Mouse (Mus musculus): ENCODE measurements around the gene Zfp292.

The Zfp292 gene

GRCm38 (mm10) chr4:34883366-34884029 is 738 bp upstream of the Zfp292 start:
- no peak for DNase-seq (ENCODE audit: low read depth, low spot score)

- no peak for DNase-seq (ENCODE audit: low read depth, low spot score)
These were observed 430 bp downstream of the Zfp292 start for GRCm38 (mm10) chr4:34882291-34882769.

GRCm38 (mm10) chr4:34881851-34882250 is 909 bp downstream of the Zfp292 start:
- DNase-seq (ENCODE audit: low read depth, low spot score) = no peak

GRCm38 (mm10) chr4:34880921-34881650 is 1.7 kb downstream of the Zfp292 start:
- DNase-seq (ENCODE audit: low read depth, low spot score) = no peak

GRCm38 (mm10) chr4:34874234-34874633 is 8.5 kb downstream of the Zfp292 start:
- DNase-seq (ENCODE audit: low read depth, low spot score) = no peak

- no peak for DNase-seq (ENCODE audit: low read depth, low spot score)
These were observed 9.8 kb downstream of the Zfp292 start for GRCm38 (mm10) chr4:34872896-34873495.

GRCm38 (mm10) chr4:34869813-34870212 is 12.9 kb downstream of the Zfp292 start:
- no peak for DNase-seq (ENCODE audit: low read depth, low spot score)

- no peak for DNase-seq (ENCODE audit: low read depth, low spot score)
These were observed 21.3 kb downstream of the Zfp292 start for GRCm38 (mm10) chr4:34861438-34861837.

- DNase-seq (ENCODE audit: low read depth, low spot score) = no peak
These were observed 23.3 kb downstream of the Zfp292 start for GRCm38 (mm10) chr4:34859416-34859815.

- no peak for DNase-seq (ENCODE audit: low read depth, low spot score)
These were observed 23.9 kb downstream of the Zfp292 start for GRCm38 (mm10) chr4:34858903-34859302.

- DNase-seq (ENCODE audit: low read depth, low spot score) = no peak
These were observed 26.8 kb downstream of the Zfp292 start for GRCm38 (mm10) chr4:34855966-34856365.

- no peak for DNase-seq (ENCODE audit: low read depth, low spot score)
These were observed 30.7 kb downstream of the Zfp292 start for GRCm38 (mm10) chr4:34852051-34852450.

GRCm38 (mm10) chr4:34850156-34850555 is 32.6 kb downstream of the Zfp292 start:
- no peak for DNase-seq (ENCODE audit: low read depth, low spot score)

- no peak for DNase-seq (ENCODE audit: low read depth, low spot score)
These were observed 35.0 kb downstream of the Zfp292 start for GRCm38 (mm10) chr4:34847679-34848309.

- DNase-seq (ENCODE audit: low read depth, low spot score) = no peak
These were observed 38.9 kb downstream of the Zfp292 start for GRCm38 (mm10) chr4:34843839-34844238.

GRCm38 (mm10) chr4:34842826-34843225 is 39.9 kb downstream of the Zfp292 start:
- DNase-seq (ENCODE audit: low read depth, low spot score) = no peak

GRCm38 (mm10) chr4:34831496-34831895 is 51.3 kb downstream of the Zfp292 start:
- DNase-seq (ENCODE audit: low read depth, low spot score) = no peak

- DNase-seq (ENCODE audit: low read depth, low spot score) = no peak
These were observed 53.3 kb downstream of the Zfp292 start for GRCm38 (mm10) chr4:34829456-34829855.

GRCm38 (mm10) chr4:34823901-34824300 is 58.9 kb downstream of the Zfp292 start:
- no peak for DNase-seq (ENCODE audit: low read depth, low spot score)

GRCm38 (mm10) chr4:34819904-34820303 is 62.9 kb downstream of the Zfp292 start:
- no peak for DNase-seq (ENCODE audit: low read depth, low spot score)

GRCm38 (mm10) chr4:34801166-34802034 is 81.4 kb downstream of the Zfp292 start:
- no peak for DNase-seq (ENCODE audit: low read depth, low spot score)

Data from retina, postnatal 7 days (tissue).